Mouse (Mus musculus) ovary, postnatal 14 days (tissue): Measurements from ENCODE around the gene Dusp12.

Experiments
- DNase-seq: peaks from one replicate; pipeline ENCODE4 v3.0.0; 2022; ENCODE audit warnings: low spot score

Dusp12 gene

DNA sequence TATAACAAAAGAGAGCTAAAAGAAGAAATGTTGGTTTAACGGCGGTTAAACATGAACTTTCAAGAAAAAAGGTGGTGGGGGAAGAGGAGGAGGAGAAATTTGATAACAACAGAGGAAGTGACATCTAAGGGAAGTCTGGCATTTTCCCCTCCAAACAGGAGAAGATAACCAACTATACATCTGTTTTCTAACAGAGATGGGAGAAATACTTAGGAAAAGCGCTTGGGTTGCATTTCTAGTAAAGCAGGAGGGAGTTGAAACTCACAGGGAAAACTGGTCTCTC lies 23.0 kb downstream of the Dusp12 start:
- DNase-seq, result no peak

DNA sequence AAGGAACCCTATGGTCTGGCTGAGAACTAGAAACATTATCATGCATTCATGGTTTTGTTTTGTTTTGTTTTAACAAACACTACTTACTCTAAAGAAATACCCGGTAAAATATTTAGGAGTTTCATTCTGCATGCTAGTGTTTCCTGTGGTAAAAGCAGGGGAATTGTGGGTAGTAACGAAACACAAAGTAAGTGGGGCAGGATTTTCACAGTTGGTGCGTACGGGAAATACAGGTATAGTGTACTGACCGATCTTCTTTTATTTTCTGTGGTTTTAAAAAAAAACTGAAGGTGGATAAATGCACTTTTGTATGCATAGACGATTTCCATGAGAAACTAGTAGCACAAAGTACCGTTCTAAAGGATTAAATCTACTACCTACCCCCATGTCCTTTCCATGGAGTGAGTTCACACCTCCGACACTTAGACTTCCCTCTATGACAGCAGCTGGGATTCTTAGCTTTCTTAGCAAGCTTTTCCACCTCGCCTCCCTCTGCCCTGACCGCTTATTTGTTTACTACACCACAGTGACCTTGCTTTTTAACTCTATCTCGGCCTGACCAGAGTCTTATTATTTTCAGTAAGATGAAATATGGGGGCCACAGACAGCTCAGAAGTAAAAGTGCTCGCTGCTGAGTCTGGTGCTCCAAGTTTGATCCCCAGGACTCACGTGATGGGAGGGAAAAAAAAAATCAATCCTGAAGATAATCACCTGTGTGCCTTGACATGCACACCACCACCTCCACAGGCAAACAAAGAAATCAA lies 23.5 kb downstream of the Dusp12 start:
- no peak for DNase-seq

DNA sequence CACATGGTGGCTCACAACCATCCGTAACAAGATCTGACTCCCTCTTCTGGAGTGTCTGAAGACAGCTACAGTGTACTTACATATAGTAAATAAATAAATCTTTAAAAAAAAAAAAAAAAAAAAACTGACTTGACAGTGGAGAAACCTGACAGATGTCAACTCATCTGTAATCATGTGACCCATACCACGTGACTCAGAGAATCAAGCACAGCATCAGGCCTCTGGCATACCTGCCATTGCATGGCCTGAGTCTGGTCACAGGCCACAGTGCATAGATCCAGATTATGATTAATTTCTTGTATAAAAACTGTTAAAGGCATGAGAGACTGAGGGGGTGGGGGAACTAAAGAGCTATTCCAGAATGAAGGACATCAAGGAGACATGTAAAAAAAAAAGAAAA lies 26.5 kb downstream of the Dusp12 start:
- no peak for DNase-seq

DNA sequence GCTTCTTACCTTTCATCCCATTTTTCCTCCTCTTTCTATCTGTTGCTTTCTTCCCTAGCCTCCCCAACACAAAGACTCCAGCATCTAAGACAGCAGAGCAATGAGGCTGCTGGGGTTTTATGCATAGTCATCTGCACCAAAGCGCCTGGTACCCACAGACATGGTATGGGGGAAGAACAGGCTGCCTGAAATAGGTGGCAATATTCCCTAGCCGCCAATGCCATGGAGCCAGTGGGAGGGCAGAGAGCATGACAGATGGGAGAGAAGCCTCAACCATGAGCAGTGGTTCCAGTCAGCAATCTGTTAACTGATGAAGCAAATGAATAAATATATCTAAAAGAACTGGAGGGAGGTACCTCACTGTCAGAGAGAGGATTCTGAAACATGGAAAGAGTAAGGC lies 28.0 kb downstream of the Dusp12 start:
- DNase-seq, result no peak

DNA sequence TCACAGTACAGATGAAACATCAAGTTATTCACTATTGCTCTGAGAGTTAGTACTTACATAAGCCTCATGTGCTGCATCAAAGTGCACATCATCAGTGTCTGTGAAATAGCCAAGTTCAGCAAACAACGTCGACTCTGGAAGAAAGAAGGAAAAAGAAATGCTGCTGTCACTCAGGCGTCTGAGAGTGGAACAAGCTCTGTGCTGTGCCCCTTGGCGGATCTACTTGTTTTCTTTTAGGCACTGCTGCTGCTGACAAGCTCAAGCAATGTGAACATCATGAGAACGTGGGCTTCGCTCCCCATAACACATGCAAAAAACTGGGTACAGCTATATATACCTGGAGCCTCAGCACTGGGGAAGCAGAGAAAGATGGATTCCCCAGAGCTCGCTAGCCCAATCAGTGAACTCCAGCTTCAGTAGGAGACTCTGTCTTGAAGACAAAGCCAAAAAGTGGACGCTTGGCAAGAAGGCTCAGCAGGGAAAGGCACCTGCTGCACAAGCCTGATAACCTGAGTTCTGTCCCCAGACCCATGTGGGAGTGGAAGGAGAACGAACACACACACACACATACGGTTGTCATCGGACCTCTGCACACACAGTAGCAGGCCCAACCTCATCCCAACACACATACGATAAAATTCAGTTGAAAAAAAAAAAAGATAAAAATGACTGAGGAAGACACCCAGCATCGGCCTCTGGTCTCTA lies 30.1 kb downstream of the Dusp12 start:
- no peak for DNase-seq

DNA sequence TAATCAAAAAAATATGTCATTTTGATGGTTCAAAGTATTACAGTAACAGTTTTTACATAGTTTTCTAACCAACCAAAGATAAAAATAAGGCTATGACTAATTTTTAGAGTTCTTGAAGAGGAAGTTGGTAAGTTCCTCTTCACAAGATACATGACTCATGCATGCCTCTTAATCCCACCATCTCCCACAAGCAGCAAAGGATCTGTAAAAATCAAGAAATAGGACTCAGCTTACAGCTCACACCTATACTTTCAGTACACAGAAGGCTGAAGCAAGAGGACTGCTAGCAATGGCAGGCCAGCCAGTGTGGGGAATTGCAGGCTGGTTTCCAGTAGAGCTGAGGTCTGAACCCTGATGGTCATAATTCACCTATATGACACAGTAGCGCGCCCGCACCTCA lies 31.7 kb downstream of the Dusp12 start:
- DNase-seq, result no peak

DNA sequence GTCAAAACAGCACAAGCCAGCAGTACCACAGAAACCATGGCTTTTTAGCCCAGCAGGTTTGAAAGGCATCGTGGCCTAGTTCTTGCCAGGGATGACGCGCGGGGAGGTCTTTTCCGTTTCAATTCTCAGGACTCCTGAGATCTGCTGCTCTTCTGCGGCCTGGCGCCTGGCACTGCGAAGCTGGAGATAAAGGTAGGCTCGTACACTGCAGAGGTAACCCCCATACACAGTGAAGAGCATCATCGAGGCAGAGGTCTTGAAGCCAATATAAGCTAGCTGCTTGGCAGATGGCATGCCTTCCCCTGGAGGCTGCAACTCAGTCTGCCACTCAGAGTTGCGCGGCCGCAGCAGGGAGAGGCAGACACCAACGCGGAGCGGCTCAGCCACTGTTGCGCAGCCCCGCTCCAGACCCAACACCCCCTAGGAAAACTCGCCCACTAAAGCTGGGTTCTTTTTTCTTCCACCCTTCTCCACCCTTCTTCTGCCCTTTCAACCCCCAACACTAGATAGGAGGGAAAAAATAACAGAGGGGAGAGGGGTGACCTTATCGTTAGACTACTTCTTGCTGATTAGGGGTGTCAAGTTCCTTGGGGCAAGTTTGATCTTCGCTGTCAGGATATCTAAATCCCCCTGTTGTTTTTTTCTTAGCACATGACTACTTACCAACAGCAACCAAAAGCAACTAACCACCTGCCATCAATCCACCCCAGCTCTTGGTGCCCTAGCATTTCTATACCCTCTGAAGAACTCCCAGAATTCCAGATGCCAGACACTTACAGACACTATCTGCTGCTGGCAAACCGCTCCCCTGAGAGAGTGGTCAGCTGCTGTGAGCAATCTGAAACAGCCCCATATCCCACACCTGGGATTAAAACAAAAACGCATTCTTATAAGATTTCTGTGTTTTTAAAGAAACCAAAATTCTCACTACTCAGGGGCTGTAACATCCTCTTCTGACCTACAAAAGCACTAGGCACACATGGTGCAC lies 34.4 kb downstream of the Dusp12 start:
- DNase-seq, result no peak

DNA sequence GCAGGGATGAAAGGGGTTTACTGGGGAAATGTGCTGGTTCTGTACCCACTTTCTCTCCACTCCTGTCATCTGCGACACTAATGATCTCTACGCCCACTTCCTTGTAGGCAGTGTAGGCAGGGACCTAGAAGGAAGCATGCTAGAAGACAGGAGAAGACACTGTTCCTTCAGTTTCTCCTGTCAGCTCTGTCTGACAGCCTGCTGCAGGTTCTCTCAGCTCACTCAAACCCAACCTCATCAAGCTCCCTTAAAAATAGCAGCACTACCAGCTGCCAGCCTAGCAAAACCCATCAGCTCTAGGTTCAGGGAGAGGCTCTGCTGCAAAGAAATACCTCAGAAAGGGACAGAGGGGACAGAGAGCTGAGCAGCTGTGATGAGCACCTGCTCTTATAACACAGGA lies 35.3 kb downstream of the Dusp12 start:
- no peak for DNase-seq

DNA sequence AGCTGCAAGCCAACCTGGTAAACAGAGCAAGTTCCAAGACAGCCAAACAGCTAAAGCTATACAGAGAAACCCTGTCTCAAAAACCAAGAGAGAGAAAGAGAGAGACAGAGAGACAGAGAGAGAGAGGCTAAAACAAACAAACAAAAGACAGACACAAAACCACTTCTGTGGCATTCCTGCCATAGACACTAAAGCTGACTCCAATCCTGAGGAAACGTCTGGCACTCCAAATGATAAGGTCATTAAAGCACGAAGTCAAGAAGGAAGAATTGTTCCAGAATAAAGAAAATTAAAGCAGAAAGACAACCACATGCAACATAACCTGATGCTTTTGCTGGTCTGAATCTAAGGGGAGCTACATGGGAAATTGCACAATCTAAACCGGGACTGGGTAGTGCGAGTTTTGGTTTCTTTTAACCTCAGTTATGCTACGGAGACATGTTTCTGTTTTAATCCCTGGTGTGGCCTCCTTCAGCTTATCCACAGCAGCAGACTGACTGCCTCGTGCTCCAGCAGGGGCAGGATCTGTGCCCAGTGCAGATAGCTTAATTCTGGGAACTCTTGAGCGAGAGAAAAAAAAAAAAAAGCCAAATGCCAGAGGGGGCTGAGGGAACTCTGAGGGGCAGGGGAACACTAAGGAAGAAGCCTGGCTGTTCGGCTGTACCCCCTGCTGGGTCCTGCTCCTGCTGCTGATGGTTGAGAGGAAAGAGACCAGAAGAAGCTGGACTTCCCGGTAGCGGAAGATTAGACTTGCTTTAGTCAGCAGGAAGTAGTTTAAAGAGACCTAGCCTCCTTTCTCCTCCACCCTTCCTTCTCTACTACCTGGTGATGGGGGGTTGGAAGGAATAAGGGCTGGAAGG lies 39.7 kb downstream of the Dusp12 start:
- no peak for DNase-seq

DNA sequence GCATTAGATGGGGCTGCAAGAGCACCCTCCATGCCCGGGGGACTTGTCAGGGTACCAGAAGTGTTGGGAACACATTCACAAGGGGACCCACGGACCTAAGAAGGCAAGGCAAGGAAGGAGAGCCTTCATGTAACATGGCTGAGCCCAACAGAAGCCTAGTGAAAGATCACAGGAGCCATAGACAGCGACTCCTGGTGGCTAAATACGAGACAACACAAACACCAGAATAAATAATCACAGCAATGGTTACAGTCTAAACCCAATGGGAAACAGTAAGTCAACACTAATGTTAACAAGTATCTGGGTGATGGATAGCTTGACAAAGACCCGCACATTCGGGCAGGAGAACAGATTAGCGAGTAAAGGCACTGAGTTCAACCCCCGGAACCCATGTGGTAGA lies 41.0 kb downstream of the Dusp12 start:
- no peak for DNase-seq

DNA sequence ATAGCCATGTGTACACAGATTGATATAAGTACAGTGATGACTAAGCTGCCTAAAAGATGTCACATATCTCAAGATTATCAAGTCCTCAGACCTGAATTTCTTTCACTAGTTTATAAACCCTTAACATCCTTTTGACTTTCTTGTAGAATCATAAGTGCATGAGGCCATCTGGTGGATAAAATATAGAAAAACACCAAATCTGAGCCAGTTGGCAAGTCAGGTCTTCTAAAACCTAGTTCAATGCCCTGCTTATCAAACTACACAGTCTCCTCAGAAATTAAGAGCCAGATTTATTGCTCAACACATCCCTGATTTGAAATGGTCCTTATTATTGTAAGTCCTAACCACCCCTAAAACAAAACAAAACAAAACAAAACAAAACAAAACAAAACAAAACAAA lies 45.7 kb downstream of the Dusp12 start:
- no peak for DNase-seq

DNA sequence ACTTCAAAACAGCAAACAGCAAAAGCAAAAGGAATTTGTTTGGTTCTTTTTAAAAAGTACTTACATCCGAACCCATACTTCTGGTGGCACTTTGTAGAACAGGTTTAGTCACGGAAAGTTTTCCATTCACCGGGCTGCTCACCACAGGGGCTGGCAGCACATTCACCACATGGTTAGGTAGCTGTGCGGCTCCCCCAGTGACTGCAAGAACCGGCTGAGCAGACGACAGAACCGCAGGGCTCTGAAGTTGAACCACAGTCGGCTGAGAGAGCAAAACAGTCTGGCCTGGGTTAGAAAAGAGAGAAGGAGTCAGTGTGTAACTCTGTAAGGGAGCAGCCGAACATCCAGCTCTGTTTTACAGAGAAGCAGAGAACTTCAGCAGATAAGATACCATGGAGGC lies 50.6 kb downstream of the Dusp12 start:
- no peak for DNase-seq

DNA sequence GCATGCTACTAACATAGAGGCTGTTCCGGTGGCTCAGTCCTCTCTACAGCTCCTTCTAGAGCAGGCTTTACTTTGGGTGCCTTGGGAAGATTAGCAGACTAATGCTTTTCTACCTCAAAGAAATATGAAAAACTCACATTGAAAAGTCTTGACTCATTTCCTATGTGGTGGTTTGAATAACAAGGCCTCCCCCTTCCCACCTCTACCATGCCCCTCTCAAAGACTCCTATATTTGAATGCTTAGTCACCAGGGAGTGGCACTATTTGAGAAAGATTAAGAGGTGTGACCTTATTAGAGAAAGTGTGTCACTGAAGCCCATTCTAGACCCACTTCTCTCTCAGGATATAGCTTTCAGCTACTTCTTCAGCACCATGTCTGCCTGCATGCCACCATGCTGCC lies 55.6 kb downstream of the Dusp12 start:
- DNase-seq, result no peak

DNA sequence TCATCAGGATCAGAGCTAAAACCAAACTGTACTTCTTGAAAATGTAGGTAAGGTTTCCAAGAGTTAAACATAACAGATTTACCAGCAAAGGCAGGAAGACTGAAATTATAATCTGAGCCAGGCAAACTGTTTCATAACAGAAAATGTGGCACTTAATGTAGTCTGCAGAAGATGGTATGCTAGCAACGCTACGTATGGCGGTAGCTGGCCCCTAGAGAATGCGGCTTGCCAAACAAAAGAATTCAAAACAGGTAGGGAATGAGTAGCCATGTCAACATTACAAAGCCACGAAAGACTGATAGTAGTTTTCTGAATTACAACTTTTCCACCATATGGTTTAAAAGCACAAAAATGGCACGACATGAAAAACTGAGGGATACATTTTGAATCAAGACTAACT lies 56.0 kb downstream of the Dusp12 start:
- DNase-seq, result no peak
